Mouse (Mus musculus): Measurements from ENCODE around the gene Stk11ip.

Stk11ip gene

DNA sequence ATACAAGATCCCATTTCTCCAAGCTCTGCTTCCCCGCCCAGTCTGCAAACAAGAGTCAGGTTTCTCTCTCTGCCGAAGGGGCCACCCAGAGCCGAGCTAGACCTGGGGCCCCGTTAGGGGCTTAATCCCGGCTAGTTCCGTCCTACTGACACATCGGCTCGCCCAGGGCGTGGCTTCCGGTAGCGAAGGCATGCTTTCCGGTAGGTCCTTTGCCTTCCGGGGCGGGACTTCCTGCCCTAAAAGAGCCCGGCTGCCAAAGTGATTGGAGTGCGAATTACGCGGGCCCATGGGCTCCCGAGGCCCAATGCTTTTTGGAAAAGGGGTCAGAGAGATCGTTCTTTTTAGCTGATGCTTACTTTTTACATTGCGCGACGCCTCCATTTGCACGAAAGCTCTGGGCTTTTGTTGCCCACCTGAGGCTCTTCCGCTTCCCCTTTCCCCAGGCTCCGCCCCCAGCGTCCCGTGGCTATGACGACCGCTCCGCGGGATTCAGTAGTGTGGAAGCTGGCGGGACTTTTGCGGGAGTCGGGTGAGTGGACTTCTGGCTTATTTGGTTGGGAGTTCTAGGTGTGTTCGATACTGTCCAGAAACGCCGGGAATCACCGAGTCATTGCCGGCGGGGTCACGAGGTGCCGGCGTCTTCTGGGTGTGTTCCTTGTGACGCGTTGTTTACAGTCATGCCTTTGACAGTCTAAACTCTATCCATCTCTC lies at the start of gene Stk11ip:
Gene Stk11ip (plus strand): TSS at position 209 of the 711 bp plus-strand sequence.
- peak; percentile 97 for DNase-seq (ENCODE audit: low read depth, low spot score)

DNA sequence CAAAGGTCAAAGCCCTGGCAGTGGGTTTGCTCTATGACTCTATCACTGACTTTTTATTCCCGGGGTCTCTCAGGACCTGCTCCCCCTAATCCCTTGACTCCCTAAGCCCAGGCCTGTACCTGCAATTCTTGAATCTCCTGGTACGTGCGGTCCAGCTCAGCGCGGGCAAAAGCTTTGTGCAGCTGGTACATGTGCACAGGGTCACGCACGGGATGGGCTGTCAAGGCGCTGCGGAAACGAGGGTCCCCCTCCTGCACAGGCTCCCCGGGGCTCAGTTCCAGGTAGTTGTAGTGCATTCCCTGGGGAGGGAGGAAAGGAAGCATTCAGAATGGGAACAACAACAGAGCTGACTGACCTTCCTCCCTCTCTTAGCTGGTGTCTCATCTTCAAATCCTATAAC lies 44.9 kb upstream of the Stk11ip start:
- no peak for DNase-seq (ENCODE audit: low read depth, low spot score)

DNA sequence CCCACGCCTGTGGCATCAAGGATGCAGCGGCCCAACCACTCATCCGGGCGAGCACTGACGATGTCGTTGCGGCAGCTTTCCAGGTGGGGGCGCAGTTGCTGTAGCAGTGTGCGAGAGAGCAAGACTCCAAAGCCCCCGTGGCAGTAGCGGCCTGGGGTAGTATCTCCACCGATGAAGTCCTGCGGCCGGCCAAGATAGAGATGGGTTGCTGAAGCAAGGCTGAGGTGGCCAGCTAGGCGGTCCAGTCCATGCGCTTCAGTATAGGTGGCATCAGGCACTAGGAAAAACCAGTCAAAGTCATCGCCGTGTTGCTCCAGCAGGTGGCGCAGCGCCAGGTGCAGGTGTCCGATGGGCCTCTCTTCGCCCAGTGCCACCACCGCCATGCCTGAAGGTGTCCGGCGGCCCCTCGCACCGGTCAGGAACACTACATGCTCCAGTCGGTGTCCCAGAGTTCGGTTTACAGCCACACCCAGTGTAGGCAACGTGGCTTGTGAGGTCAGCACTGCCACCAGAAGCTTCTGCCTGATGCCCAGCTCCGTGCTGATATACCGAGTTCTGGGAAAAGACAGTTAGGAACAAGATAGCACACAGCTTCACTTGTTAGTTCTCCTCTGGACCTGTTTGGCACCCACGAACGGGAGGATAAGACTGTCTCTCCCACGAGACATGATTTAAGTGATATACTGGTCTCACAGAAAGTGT lies 43.9 kb upstream of the Stk11ip start:
- DNase-seq (ENCODE audit: low read depth, low spot score), result peak; percentile 85

DNA sequence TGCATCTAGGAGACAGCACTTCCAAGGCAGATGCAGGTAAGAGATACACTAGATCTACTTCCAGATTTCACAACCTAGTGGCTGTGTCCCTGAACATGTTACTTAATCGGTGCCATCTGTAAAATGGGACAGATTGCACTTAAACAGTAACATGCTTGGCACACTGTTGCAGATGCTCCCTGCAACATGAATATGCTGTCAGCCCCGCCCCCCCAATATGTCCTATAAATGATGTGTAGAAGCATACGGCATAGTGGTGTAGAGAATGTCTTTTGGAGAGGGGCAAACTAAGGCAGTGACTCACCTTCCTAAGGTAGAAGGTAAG lies 43.4 kb upstream of the Stk11ip start:
- no peak for DNase-seq (ENCODE audit: low read depth, low spot score)

DNA sequence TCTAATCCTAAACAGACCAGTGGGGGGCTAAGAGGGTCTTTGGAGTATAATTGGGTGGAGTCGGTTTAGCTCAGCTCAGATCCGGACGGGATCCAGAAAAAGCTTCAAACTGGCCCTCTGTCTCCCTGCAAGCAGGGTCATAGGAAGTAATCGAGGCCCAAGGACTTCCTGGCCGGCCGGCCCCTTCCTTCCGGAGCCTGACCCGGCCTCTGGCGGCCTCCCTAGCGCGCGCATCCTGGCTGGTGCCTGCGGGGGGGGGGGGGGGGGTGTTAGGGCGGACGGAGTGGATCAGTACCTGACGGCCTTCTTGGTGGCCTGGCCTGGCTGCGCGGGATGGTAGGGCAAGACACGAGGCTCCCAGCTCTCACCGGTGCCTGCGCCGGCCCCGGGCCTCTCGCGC lies 42.8 kb upstream of the Stk11ip start:
- no peak for DNase-seq (ENCODE audit: low read depth, low spot score)

DNA sequence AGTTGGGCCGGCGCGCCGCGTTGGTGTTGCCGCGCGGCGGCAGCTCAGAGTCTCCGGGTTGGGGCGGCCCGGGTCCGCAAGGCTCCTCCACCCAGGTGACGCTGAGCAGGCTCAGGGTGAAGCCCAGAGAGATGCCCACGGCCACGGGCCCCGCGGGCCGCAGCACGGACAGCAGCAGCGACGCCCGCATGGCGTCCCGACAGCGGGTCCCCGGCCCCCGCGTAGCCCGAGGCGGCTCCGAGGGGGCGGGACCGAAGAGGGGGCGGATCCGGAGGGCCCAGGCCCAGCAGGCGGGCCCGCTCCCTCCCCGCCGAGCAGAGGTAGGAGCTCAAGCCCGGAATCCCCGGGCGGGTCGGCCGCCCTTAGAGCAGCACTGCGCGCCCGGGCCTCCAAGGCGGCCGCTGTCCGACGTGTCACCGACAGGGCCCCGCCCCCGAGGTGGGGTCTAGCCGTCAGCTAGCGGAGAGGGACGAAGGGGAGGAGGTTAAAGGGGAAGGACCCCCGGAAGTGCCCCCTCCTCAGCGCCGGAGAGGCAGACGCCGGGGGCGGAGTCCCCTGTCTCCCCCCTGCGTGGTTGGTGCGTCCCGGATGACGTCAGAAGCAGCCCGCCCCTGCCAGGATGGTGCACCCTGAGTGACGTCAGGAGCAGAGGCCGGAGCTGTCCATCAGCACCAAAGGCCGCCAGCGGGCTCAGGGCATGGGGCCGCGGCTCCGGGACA lies 42.3 kb upstream of the Stk11ip start, which contains the start of the genes Chpf and Tmem198:
Gene Chpf (minus strand): TSS at position 392 of the 719 bp plus-strand sequence.
Gene Tmem198 (plus strand): TSS at position 617 of the 719 bp plus-strand sequence.
- peak; percentile 98 for DNase-seq (ENCODE audit: low read depth, low spot score)

DNA sequence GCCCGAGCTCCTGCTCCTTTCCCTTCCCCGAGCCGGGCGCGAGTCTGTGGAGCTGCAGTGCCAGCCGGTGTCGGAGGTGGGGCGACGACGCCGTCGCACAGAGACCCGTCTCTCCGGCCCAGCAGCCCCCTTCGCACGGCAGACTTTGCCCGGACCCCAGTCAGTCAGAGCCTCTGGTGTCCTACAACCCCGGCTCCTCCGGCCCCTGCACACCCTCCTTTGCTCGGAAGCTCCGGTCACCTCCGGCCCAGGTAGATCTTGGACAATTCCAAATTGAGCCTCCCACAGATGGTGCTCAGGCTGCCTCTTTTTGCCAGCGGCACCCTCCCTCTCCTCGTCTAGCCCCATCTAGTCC lies 41.7 kb upstream of the Stk11ip start:
- DNase-seq (ENCODE audit: low read depth, low spot score), result no peak

DNA sequence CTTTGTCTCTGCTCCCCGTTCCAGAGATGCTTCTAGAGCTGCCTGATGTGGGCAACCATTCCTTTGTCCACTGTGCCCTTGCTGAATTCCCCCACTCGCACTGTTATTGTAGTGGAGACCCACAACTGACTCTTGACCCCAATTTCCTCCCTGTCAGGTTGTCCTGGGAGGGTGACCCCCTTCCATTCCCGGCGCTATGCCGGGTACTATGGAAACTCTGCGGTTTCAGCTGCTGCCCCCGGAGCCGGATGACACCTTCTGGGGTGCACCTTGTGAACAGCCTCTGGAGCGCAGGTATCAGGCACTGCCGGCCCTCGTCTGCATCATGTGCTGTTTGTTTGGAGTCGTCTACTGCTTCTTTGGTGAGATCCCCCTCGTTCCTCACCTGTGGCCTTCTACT lies 41.3 kb upstream of the Stk11ip start:
- DNase-seq (ENCODE audit: low read depth, low spot score), result no peak

DNA sequence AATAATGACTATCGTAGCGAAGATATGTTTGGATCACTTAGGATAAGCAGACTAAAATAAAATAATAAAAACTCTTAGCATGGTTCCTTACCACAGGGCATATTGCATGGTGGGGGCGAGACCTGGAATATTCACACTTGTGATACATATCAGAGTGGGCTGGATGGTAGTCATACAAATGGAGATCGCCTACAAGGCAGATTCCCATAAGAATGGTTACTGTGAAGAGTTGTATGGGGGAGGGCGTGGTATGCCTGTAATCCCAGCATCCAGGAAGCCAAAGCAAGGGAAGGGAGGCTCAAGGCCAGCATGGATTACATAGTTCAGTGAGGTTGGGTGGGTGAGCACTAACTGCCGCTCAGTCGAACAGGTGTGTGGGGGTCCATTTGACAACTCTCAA lies 40.6 kb upstream of the Stk11ip start:
- DNase-seq (ENCODE audit: low read depth, low spot score), result peak; percentile 77

DNA sequence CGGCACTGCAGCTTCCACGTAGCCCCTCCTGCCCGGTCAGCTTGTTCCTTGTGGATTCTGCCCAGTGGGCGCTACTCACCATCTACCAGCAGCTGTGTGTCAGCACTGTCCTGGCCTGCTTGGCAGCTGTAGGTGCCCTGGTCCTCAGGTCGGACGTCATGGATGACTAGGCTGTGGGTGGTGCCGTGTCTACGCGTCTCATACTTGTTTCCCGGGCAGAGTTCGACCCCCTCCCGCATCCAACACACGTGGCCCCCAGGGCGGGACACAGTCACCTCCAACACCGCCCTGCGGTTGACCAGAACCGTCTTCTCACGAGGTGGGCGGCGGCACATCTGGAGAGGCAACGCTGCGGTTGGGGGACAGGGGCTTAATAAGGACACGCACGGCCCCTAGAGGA lies 34.8 kb upstream of the Stk11ip start:
- DNase-seq (ENCODE audit: low read depth, low spot score), result no peak

DNA sequence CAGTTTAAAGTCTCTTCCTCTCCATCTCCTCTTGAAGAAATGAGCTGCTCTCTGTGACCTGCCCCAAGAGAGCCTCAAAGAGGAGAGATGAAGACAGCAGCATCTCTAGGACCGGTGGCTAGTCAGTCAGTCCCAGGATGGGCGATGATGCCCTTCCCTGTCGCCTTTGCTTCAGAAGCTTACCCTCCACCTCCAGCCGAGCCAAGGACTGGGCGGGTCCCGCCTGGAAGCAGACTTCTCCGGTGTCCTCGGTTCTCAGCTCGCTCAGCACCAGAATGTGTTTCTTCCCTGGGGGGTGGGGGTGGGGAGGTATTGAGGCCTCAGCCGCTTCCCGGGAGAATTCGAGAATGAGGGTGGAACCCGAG lies 34.3 kb upstream of the Stk11ip start:
- no peak for DNase-seq (ENCODE audit: low read depth, low spot score)

DNA sequence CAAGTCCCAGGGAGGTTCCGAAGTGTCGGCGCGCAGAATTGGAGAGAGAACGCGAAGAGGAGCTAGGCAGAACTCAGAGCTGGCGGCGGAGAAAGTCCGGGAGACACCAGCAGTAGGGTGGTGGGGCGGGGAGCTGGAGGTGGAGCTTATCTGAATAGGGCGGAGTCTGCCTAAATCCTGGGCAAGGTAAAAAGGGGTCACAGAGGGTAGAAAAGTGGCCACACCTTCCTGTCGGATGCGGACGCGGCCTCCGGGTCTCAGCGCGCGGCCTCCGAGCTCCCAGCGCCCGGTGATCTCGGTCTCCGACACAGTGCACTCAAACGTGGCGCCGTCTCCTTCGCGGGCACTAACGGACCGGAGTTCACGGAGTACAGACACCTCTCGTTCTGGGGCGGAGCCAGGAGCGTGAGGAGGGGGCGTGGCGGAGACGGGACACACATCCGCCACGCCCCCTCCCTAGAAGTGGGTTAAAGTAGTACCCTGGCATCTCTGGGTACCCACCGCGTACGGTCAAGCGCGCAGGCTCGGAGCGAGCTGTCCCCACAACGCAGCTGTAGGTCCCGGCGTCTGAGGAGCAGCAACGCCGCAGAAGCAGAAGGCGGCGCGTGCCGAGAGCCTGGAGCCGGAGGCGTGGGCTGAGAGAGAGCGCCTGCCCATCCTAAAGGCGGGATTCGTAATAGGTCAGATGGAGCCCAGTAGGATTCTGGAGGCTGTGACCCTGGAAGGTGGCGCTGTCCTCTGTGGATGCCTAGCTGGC lies 33.7 kb upstream of the Stk11ip start:
- DNase-seq (ENCODE audit: low read depth, low spot score), result peak; percentile 95

DNA sequence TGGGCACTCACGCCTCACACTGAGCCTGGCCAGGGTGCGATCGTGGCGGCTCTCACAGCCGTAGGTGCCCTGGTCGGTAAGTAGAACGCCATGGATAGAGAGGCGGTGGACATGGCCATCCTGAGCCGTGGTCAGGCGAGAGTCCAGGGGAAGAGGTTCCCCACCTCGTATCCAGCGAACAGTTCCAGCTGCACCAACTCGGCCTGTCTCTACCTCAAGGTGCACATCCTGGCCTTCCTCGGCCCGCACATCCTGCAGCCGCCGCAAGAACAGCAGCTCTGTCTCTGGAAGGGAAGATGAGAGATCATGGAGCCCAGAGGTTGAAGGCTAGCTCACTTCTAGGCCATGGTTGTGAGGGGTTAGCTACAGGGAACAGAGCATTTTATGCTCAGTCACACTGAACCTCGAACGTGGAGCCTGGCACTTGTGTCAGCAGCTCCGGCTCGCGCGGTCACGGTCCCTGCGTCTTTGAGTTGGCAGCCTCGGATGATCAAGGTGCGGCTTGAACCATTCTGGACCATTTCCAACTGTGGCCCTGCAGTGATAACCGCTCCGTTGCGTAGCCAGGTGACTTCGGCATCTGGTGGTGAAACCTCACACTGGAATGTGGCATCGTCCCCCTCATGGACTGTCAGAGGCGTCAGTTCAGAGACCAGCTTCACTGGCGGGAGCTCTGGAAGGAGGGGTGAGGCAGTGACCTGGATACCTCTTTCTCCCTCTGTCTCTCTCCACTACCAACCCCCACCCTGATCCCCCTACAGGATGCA lies 30.4 kb upstream of the Stk11ip start:
- DNase-seq (ENCODE audit: low read depth, low spot score), result no peak

DNA sequence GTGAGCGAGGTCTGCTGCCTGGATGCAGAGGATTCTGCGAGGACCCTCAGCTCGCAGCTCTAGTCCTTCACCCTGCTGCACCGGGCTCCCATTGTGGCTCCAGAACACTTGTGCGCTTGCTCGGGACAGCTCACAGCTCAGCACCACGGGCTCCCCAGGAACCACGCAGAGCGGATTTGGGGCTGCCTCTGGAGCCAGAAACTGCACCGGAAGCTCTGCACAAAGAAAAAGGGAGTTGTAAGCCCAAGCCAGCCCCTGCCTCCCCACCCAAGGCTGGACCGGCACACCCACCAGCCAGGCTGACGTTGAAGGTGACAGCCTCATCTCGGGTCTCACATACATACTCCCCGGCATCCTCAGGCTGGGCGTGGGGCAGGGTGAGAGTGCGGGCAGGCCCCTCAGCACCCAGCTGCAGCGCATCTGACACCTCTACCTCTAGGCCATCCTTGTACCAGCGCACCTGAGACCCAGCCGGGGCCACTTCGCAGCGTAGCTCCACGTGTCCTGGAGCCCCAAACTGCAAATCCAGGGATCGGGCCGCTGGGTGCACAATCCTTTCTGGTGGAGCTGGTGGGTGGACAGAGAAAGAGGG lies 28.7 kb upstream of the Stk11ip start:
- no peak for DNase-seq (ENCODE audit: low read depth, low spot score)

DNA sequence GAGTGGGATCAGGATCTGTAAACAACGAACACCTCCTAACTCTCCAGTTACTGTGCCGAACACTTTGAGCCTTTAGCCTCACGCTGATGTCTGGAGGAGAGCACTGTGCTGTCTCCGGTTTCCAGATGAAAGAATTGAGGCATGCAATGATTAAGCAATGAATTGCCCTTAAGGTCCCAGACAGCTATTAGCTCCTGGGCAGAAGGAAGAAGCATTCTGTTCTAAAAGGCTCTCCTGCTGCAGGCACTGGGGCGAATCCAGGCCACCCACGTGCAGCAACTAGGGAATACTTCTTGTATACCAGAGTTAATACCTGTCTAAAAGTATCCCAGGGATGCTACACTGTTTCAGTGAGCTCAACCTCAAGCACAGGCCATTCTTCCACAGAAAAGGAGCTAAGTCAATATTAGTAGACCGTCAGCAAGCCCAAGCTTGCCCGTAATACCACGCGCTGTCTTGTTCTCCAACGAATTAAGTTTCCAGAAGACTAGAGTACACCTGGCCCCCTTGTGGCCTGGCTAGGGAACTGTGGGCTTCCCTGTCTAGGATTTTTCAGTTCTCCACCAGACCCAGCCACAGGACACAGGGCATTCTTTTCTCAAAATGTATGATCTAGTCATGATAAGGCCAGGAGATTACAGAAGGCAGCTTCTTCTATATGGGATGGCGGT lies 26.3 kb upstream of the Stk11ip start:
- peak; percentile 82 for DNase-seq (ENCODE audit: low read depth, low spot score)

DNA sequence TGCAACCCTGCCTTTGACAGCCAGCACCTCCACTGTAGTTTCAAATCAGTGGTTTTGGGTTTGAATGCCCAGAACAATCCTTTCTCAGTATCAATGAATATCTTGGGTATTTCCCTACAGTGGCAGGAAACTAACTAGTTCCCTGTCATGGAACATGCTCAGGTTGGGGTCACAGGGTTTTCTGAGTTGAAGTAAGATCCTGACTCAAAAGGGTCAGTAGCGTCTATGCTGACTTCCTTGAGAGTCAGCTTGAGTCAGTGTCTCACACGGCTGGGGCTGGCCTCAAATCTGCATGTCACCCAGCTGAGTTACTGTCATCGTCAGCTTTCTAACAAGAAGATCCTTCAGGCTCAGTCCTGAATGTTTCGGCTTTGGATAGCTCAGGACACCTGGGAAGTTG lies 22.4 kb upstream of the Stk11ip start:
- no peak for DNase-seq (ENCODE audit: low read depth, low spot score)

DNA sequence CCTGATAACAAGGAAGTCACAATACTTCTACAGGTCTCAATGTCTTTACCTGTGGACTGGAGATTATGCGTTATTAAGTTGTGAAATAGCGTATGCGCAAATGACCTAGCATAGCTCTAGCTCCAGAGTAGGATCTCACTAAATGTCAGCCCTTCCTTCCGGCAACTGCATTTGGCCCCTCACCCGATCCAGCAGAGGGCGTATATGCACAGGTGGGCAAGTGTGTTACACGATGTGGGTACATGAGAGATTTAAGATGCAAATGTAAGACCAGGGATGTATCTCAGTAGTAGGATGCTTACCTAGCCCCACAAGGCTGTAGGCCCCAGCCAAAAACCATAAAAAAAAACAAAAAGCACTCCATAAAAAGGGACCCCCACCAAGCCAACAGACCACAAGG lies 21.9 kb upstream of the Stk11ip start:
- DNase-seq (ENCODE audit: low read depth, low spot score), result no peak

DNA sequence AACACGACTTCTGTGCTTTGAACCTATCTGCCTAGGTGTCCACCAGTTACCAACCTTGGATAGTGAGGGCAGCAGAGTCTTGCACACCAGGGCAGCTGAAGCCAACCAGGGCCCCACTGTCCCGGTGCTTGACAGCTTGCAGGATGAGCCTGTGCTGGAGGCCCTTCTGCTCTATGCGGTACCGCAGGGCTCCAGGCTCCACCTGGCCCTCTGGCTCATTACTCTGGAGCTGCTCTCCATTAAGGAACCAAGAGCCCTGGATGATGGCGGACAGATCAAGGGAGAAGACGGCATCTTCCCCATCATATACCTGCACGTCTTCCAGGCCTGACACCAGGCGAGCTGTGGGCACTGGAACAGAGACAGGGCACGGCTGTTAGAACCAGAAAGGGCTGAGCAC lies 19.4 kb upstream of the Stk11ip start:
- no peak for DNase-seq (ENCODE audit: low read depth, low spot score)

DNA sequence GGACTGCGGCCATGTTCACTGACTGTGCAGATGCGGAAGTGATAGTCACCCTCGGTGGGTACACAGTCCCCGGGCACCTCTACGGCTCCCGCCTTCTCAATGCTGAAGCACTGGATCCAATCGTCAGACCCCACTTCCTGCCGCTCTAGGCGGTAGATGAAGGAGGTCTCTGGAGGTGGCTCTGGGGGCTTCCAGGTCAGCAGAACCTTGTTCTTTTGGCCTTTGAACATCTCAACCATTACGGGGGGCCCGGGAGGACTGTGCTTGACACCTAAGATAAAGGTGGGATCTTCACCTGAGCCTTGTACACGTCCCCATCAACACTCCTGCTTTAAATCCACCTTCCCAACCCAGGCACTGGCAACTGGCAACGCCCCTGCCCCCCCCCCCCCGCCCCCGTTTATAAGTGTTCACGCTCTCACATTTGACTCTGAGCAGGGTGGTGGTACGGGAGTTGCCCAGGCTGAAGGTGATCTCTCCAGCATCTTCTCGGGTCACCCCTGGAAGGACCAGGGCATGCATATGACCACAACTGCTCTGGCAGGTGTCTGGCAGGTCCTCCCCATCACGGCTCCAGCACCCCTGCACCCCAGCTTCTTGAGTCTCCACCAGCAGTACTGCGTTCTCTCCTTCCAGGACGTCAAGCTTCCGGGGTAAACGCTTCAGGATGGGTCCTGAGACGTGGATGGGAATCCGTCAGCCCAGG lies 18.2 kb upstream of the Stk11ip start:
- DNase-seq (ENCODE audit: low read depth, low spot score), result no peak

DNA sequence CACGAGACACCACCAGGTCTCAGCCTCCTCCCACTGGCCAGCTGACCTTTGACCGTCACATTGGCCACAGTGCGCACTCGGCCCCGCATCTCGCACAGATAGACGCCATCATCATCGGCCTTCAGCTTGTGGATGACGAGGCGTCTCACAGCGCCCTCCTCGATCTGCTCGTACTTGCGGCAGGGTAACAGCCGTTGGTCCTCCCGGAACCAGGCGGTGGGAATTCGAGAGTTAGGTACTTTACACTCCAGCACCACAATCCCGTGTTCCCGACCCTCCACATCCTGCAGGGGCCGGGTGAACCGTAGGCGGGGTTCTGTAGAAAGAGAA lies 17.7 kb upstream of the Stk11ip start:
- DNase-seq (ENCODE audit: low read depth, low spot score), result no peak
